Mouse (Mus musculus) brain, embryonic 14.5 days (tissue): ENCODE data around the gene Cend1.

Source experiments
- CTCF ChIP-seq: fragments of 200-500 bp; IDR thresholded peaks from 2 replicates; pipeline ENCODE4 v1.5.1; 2012; ENCODE audit warnings: inconsistent platforms, mild to moderate bottlenecking, moderate library complexity, borderline replicate concordance; ENCODE audit not compliant: insufficient read depth, insufficient read length; ENCODE audit errors: extremely low read depth
- POLR2A ChIP-seq: fragments of 200-500 bp; IDR thresholded peaks from 2 replicates; pipeline ENCODE4 v1.6.1; 2012; ENCODE audit warnings: mild to moderate bottlenecking, inconsistent platforms, borderline replicate concordance; ENCODE audit not compliant: poor library complexity, insufficient read depth, insufficient read length, severe bottlenecking; ENCODE audit errors: extremely low read depth

- TF ChIP-seq CTCF (no peak), POLR2A (no peak)
These were observed 3.6 kb upstream of the Cend1 start for GRCm38 (mm10) chr7:141432741-141433516.
